Mouse (Mus musculus) intestine, embryonic 14.5 days (tissue): ENCODE measurements at regions not wholly inside any gene's neighbourhood (a gene's known extent, or its start where the extent isn't known, plus 50 kb on each side); places are given as distances from the start of the nearest gene placed in this dataset.

Experiments
- ATAC-seq: fragments of 200-750 bp; cut with Nextera tagmentation; replicated peaks from 2 replicates; pipeline ENCODE4 v1.8.0; 2017; ENCODE audit warnings: low read depth, moderate number of reproducible peaks, moderate TSS enrichment, moderate library complexity; ENCODE audit not compliant: low FRiP score, low TSS enrichment
- DNase-seq: peaks from one replicate; pipeline ENCODE4 v3.0.0-alpha.2; 2018; ENCODE audit warnings: low spot score
- H3K27ac ChIP-seq: fragments of 300-500 bp; sonication (generic); 2 replicates; pipeline ENCODE4 v1.5.1; 2014; ENCODE audit warnings: low read depth, mild to moderate bottlenecking, control low read depth
- H3K27me3 ChIP-seq: fragments of 300-500 bp; sonication (generic); replicated peaks from 2 replicates; pipeline ENCODE4 v1.6.1; 2014; ENCODE audit warnings: low read length, control low read depth; ENCODE audit not compliant: control insufficient read depth, insufficient read depth
- H3K36me3 ChIP-seq: fragments of 300-500 bp; sonication (generic); 2 replicates; pipeline ENCODE4 v1.6.1; 2014; ENCODE audit warnings: low read length, control low read depth; ENCODE audit not compliant: control insufficient read depth, insufficient read depth
- H3K4me1 ChIP-seq: fragments of 300-500 bp; sonication (generic); replicated peaks from 2 replicates; pipeline ENCODE4 v1.6.1; 2014; ENCODE audit warnings: low read length, control low read depth, mixed read lengths; ENCODE audit not compliant: control insufficient read depth, insufficient read depth
- H3K4me2 ChIP-seq: fragments of 300-500 bp; sonication (generic); 2 replicates; pipeline ENCODE4 v1.6.1; 2014; ENCODE audit warnings: low read length
- H3K4me3 ChIP-seq: fragments of 300-500 bp; sonication (generic); 2 replicates; pipeline ENCODE4 v1.5.1; 2014; ENCODE audit warnings: low read depth, low read length, control low read depth, mixed read lengths
- H3K9ac ChIP-seq: fragments of 300-500 bp; sonication (generic); 2 replicates; pipeline ENCODE4 v1.6.1; 2014; ENCODE audit warnings: mild to moderate bottlenecking, low read length
- H3K9me3 ChIP-seq: fragments of 300-500 bp; sonication (generic); 2 replicates; pipeline ENCODE4 v1.6.1; 2016; ENCODE audit warnings: low read length, control low read depth; ENCODE audit not compliant: control insufficient read depth
- WGBS: fragments of 180-500 bp; shearing (Covaris S2); extraction: QIAGEN DNeasy Blood & Tissue Kit; methylation state at CpG from one replicate; pipeline ENCODE4 v1.1.7; 2014; 5-methylcytosine and 5-hydroxymethylcytosine counted together

DNA sequence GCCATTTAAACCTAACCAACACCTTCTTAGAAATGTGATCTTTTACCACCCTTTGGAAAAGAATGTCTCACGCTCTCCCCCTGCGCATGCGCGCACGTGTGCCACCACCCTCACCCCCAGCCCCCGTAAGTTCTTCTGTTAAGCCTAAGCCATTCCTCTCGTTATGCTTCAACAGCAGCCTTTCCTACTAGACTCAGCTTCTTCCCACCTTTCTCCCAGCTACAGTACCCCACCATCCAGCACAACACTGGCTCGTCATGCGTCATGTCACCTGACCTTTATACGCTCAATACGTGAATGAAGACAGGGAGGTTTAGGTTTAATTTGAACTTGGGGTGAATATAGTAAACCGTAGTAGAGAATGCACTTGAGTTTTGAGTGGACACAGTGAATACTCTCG, 55.8 kb upstream of the Mpp6 start:
- H3K9ac ChIP-seq: no peak overlapping the region
- DNase-seq (no peak), ATAC-seq (no peak)
- WGBS: 89% methylated on average over 13 of the region's 13 CpGs
- no peak overlapping the region for H3K4me3 ChIP-seq
- H3K27me3 ChIP-seq: no peaks in the 10 kb centered on the region
- no peak overlapping the region for H3K27ac ChIP-seq
- no peaks in the 10 kb centered on the region for H3K36me3 ChIP-seq
- no peaks in the 10 kb centered on the region for H3K4me1 ChIP-seq
- H3K4me2 ChIP-seq: no peak overlapping the region
- no peaks in the 10 kb centered on the region for H3K9me3 ChIP-seq

GRCm38 (mm10) chr6:50058596-50058995, 51.4 kb upstream of the Mpp6 start:
- no peaks in the 10 kb centered on the region for H3K9me3 ChIP-seq
- 89% methylated on average over 11 of the region's 11 CpGs for WGBS

DNA sequence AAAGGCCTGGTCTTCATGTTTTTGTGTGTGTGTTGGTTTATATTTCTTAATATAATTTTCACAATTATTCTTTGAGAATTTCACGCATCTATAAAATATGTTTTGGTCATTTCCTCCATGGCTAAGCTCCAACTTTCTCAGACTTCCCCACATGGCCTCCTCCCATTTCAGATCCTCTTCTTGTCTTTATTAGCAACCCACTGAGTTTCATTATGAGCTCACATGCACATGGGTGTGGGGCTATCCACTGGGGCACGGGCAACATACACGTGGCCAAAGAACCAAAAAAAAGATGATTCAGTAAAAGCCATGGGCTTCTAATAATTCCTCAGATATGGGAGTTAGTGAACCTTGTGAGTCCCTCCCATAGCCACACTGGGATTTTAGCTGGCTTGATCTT, 50.1 kb upstream of the Mpp6 start:
- Histone ChIP-seq H3K9ac (no peak overlapping the region), H3K4me1 (no peaks in the 10 kb centered on the region), H3K4me3 (no peak overlapping the region), H3K4me2 (no peak overlapping the region), H3K36me3 (no peaks in the 10 kb centered on the region), H3K27ac (no peak overlapping the region), H3K9me3 (no peaks in the 10 kb centered on the region), H3K27me3 (no peaks in the 10 kb centered on the region)
- 91% methylated on average over 3 of the region's 3 CpGs for WGBS
- DNase-seq: no peak
- ATAC-seq: no peak

More at GRCm38 (mm10) chr6:50058596-50058995, 51.4 kb upstream of the Mpp6 start:
- Histone ChIP-seq H3K4me1 (no peaks in the 10 kb centered on the region), H3K4me3 (no peak overlapping the region), H3K36me3 (no peaks in the 10 kb centered on the region), H3K4me2 (no peak overlapping the region), H3K27ac (no peak overlapping the region), H3K27me3 (no peaks in the 10 kb centered on the region), H3K9ac (no peak overlapping the region)
- DNase-seq: no peak
- no peak for ATAC-seq
